ENCODE assay signal across 19 mouse cellular contexts in genomic region chr5:110437632-110438261, GRCm38 (mm10). TPM values are rescaled to one million over a fixed set of nuclear protein-coding genes. Genes with fewer than 3 reads are reported as not detected.
DNase-seq lines count a peak whose midpoint lies in the region; ATAC-seq and TF ChIP-seq lines count a peak whose summit lies in the region.
"Had no signal": no experiment of that assay in that cellular context is flagged by ENCODE, and none has a peak within 500 bp of the region (broad histone marks: within the 10 kb centered on the region; RNA-seq: fewer than 3 reads in every experiment).

No protein-coding gene starts in this region.

- ATAC-seq in midbrain, embryonic 11.5 days (ENCODE audit: low FRiP score), result no peak
- ATAC-seq in midbrain, embryonic 15.5 days (replicated peaks), result no peak
- ATAC-seq: forebrain, embryonic 14.5 days; forebrain, embryonic 16.5 days had no signal

- H3K4me1 ChIP-seq in midbrain, embryonic 11.5 days (ENCODE audit: control insufficient read depth, insufficient read depth, low read length), result no peaks in the 10 kb centered on the region
- 0 out of 2 replicates have a peak, but pooled peaks cover 12% of the 10 kb centered on the region for H3K4me1 ChIP-seq in midbrain, embryonic 15.5 days
- peaks cover 18% of the 10 kb centered on the region for H3K4me1 ChIP-seq in ES-Bruce4 (ENCODE audit: control insufficient read depth, insufficient read depth, low read length)
- H3K4me1 ChIP-seq in ES-E14 (ENCODE audit: control insufficient read depth in 2 of 2, insufficient read depth in 2 of 2, low read length in 2 of 2, poor library complexity in 1 of 2), result peaks cover 17 to 35% of the 10 kb centered on the region in 2 experiments
- H3K4me1 ChIP-seq in forebrain, embryonic 10.5 days, result peaks cover 54% of the 10 kb centered on the region

- no peaks in the 10 kb centered on the region for H3K9me3 ChIP-seq in midbrain, embryonic 11.5 days (ENCODE audit: control insufficient read depth, low read length)
- H3K9me3 ChIP-seq in midbrain, embryonic 15.5 days, result no peaks in the 10 kb centered on the region
- H3K9me3 ChIP-seq in ES-Bruce4 (replicated peaks; ENCODE audit: control insufficient read depth, insufficient read depth, low read length, poor library complexity, severe bottlenecking) (no peaks in the 10 kb centered on the region), ES-E14 (ENCODE audit: control insufficient read depth, insufficient read depth, low read depth, low read length) (no peaks in the 10 kb centered on the region)
- no peaks in the 10 kb centered on the region for H3K9me3 ChIP-seq in forebrain, embryonic 10.5 days
- H3K9me3 ChIP-seq: embryonic facial prominence, embryonic 10.5 days; embryonic facial prominence, embryonic 12.5 days; forebrain, embryonic 12.5 days had no signal

- 54% methylated on average over 6 of the region's 6 CpGs for WGBS in midbrain, embryonic 11.5 days
- 47% methylated on average over 6 of the region's 6 CpGs for WGBS in midbrain, embryonic 15.5 days
- 41% methylated on average over 6 of the region's 6 CpGs for WGBS in forebrain, embryonic 10.5 days

- no peak overlapping the region for H3K27ac ChIP-seq in midbrain, embryonic 11.5 days (ENCODE audit: low read depth, low read length)
- H3K27ac ChIP-seq in midbrain, embryonic 15.5 days, result no peak overlapping the region
- H3K27ac ChIP-seq in ES-Bruce4 (ENCODE audit: insufficient read depth, low read length), result peak overlapping the region; percentile 93
- peak overlapping the region; percentile 81; the same call in 1 of the 2 replicates for H3K27ac ChIP-seq in ES-E14 (ENCODE audit: insufficient read depth, low read depth, low read length, poor library complexity, severe bottlenecking)
- H3K27ac ChIP-seq in forebrain, embryonic 10.5 days, result no peak overlapping the region
- H3K27ac ChIP-seq: embryonic facial prominence, embryonic 10.5 days; embryonic facial prominence, embryonic 12.5 days; forebrain, embryonic 12.5 days had no signal

- no peak overlapping the region for H3K9ac ChIP-seq in midbrain, embryonic 11.5 days (ENCODE audit: low read length)
- no peak overlapping the region for H3K9ac ChIP-seq in midbrain, embryonic 15.5 days
- H3K9ac ChIP-seq in ES-Bruce4 (ENCODE audit: low read depth, poor library complexity, severe bottlenecking), result peak overlapping the region; percentile 41; the same call in 1 of the 2 replicates
- peak overlapping the region; percentile 26 for H3K9ac ChIP-seq in ES-E14 (ENCODE audit: insufficient read depth, low read depth, low read length, poor library complexity, severe bottlenecking)
- H3K9ac ChIP-seq: embryonic facial prominence, embryonic 12.5 days; forebrain, embryonic 12.5 days had no signal

- in situ Hi-C loops in ES-E14 (cut with MboI; ENCODE audit: low sequenced_read_pairs in 2 of 2, unreplicated experiment in 2 of 2), result no loop called here

- TF ChIP-seq CTCF in ES-Bruce4 (IDR thresholded peaks at IDR 0.05; ENCODE audit: low read depth, low read length), result no peak

- TF ChIP-seq POLR2A in ES-Bruce4 (IDR thresholded peaks at IDR 0.05; ENCODE audit: insufficient read depth, low read length), result no peak

- no peaks in the 10 kb centered on the region for H3K36me3 ChIP-seq in midbrain, embryonic 11.5 days (ENCODE audit: control insufficient read depth, insufficient read depth, low read length)
- H3K36me3 ChIP-seq in midbrain, embryonic 15.5 days (replicated peaks), result no peaks in the 10 kb centered on the region
- H3K36me3 ChIP-seq in ES-Bruce4 (ENCODE audit: control insufficient read depth, insufficient read depth, low read length, poor library complexity, severe bottlenecking), result no peaks in the 10 kb centered on the region
- peaks cover 12% of the 10 kb centered on the region for H3K36me3 ChIP-seq in ES-E14 (ENCODE audit: control insufficient read depth, insufficient read depth, low read length, poor library complexity, severe bottlenecking)
- H3K36me3 ChIP-seq in forebrain, embryonic 10.5 days (replicated peaks), result peaks cover 2% of the 10 kb centered on the region

- no peak overlapping the region for H3K4me3 ChIP-seq in midbrain, embryonic 11.5 days (ENCODE audit: low read depth, low read length)
- no peak overlapping the region for H3K4me3 ChIP-seq in midbrain, embryonic 15.5 days
- H3K4me3 ChIP-seq in ES-Bruce4 (ENCODE audit: low read depth, low read length) (peak overlapping the region; percentile 57), ES-E14 (ENCODE audit: insufficient read depth in 1 of 2, low read depth in 1 of 2, low read length in 2 of 2, poor library complexity in 1 of 2, severe bottlenecking in 1 of 2) (peak overlapping the region; percentile 52 to 62)
- H3K4me3 ChIP-seq in forebrain, embryonic 10.5 days, result no peak overlapping the region
- H3K4me3 ChIP-seq: embryonic facial prominence, embryonic 10.5 days; embryonic facial prominence, embryonic 12.5 days; forebrain, embryonic 12.5 days had no signal

- H3K27me3 ChIP-seq in midbrain, embryonic 11.5 days (ENCODE audit: control insufficient read depth, insufficient read depth, low read length), result no peaks in the 10 kb centered on the region
- H3K27me3 ChIP-seq in midbrain, embryonic 15.5 days (replicated peaks), result no peaks in the 10 kb centered on the region
- H3K27me3 ChIP-seq in ES-Bruce4 (ENCODE audit: control insufficient read depth, insufficient read depth, low read length, poor library complexity, severe bottlenecking), result no peaks in the 10 kb centered on the region
- H3K27me3 ChIP-seq in forebrain, embryonic 10.5 days (ENCODE audit: poor library complexity, severe bottlenecking), result no peaks in the 10 kb centered on the region
- H3K27me3 ChIP-seq: embryonic facial prominence, embryonic 12.5 days; forebrain, embryonic 12.5 days had no signal

- peak; percentile 82 for TF ChIP-seq EP300 in ES-Bruce4 (IDR thresholded peaks at IDR 0.05; ENCODE audit: insufficient read depth, low read depth, low read length)

- no peak overlapping the region for H3K4me2 ChIP-seq in midbrain, embryonic 11.5 days
- H3K4me2 ChIP-seq in midbrain, embryonic 15.5 days, result no peak overlapping the region
- H3K4me2 ChIP-seq: embryonic facial prominence, embryonic 12.5 days; forebrain, embryonic 12.5 days had no signal

- peak; percentile 35 for DNase-seq in midbrain, embryonic 11.5 days (ENCODE audit: low spot score, missing footprints)
- DNase-seq in ES-E14 (ENCODE audit: low read depth, low spot score) (peak; percentile 66), ZHBTc4 (ENCODE audit: low read depth, low spot score) (peak; percentile 89)
- DNase-seq in yolk sac, embryonic 10.5 days (ENCODE audit: low spot score), result no peak
- no peak for DNase-seq in frontal cortex, adult 2 months (ENCODE audit: extremely low spot score in 1 of 2, low spot score in 1 of 2)
- DNase-seq in forebrain, embryonic 10.5 days (ENCODE audit: extremely low spot score, low spot score), result no peak
- DNase-seq: adrenal gland, adult 2 months; adrenal gland, postnatal 10 days; adrenal gland, postnatal 25 days; cerebellum, adult 11 months; cerebellum, adult 9-10 months; cerebellum, postnatal 10 days had no signal

TF ChIP-seq in ES-E14, 5 proteins besides CTCF, POLR2A, EP300 and RAD21:
- peak; percentile 66; the same call in 1 of the 2 replicates for TF ChIP-seq CHD2 (IDR thresholded peaks at IDR 0.05; ENCODE audit: low read depth, low read length)
- no peak for TF ChIP-seq ZC3H11A (IDR thresholded peaks at IDR 0.05; ENCODE audit: borderline replicate concordance, low read depth, low read length)
- TF ChIP-seq ZNF384 (IDR thresholded peaks at IDR 0.05; ENCODE audit: low read depth, low read length), result peak; percentile 76; the same call in 1 of the 2 replicates
TF ChIP-seq in ES-E14: peak in this region for 2.

RNA-seq across cellular contexts. Expression of gene Fbrsl1, which starts 10.6 kb away (rescaled TPM):
- 11.3 and 14.9 TPM in 2 replicates for polyA plus RNA-seq in midbrain, embryonic 11.5 days (2014; fragmentation: Nextera tagmentation; extraction: Ambion mirVana)
- 24.2 and 25.9 TPM in 2 replicates for polyA plus RNA-seq in midbrain, embryonic 15.5 days (2015; fragmentation: Nextera tagmentation; extraction: Ambion mirVana)
- 51.7 and 65.7 TPM in 2 replicates for polyA plus RNA-seq in ES-Bruce4 (2011; ENCODE audit: insufficient read depth, insufficient read length, low read depth, missing spikeins)
- total RNA-seq in ES-E14 (2012; rRNA removed), result 44.4 and 51.7 TPM in 2 replicates
- polyA plus RNA-seq in frontal cortex, adult 2 months (2012; rRNA removed), result 54.9 and 60.8 TPM in 2 replicates
- polyA plus RNA-seq in forebrain, embryonic 10.5 days (2016; fragmentation: Nextera tagmentation; extraction: Ambion mirVana), result 19.6 and 20.5 TPM in 2 replicates

Comparison
In these comparisons a context has a peak if more than half of its experiments do, and no peak if none do; other contexts are left out.
1. DNase-seq: peak in midbrain, embryonic 11.5 days (single experiment), ES-E14 (single experiment) and ZHBTc4 (single experiment); none in yolk sac, embryonic 10.5 days (single experiment), frontal cortex, adult 2 months (0 of 2) and forebrain, embryonic 10.5 days (single experiment).
2. H3K27ac ChIP-seq: peak in ES-Bruce4 (single experiment) and ES-E14 (single experiment); none in midbrain, embryonic 11.5 days (single experiment), midbrain, embryonic 15.5 days (single experiment) and forebrain, embryonic 10.5 days (single experiment).
3. H3K4me3 ChIP-seq: peak in ES-Bruce4 (single experiment) and ES-E14 (2 of 2); none in midbrain, embryonic 11.5 days (single experiment), midbrain, embryonic 15.5 days (single experiment) and forebrain, embryonic 10.5 days (single experiment).
4. H3K9ac ChIP-seq: peak in ES-Bruce4 (single experiment) and ES-E14 (single experiment); none in midbrain, embryonic 11.5 days (single experiment) and midbrain, embryonic 15.5 days (single experiment).